Mouse (Mus musculus) monocyte, adult 2 months (primary cell): Measurements from ENCODE around the gene Nans.

Experiments used
- DNase-seq, 2 experiments: peaks; one replicate each; pipeline ENCODE4 v3.0.0; 2022; ENCODE audit warnings: low spot score in 2 of 2, low read depth in 1 of 2

Nans gene

DNA sequence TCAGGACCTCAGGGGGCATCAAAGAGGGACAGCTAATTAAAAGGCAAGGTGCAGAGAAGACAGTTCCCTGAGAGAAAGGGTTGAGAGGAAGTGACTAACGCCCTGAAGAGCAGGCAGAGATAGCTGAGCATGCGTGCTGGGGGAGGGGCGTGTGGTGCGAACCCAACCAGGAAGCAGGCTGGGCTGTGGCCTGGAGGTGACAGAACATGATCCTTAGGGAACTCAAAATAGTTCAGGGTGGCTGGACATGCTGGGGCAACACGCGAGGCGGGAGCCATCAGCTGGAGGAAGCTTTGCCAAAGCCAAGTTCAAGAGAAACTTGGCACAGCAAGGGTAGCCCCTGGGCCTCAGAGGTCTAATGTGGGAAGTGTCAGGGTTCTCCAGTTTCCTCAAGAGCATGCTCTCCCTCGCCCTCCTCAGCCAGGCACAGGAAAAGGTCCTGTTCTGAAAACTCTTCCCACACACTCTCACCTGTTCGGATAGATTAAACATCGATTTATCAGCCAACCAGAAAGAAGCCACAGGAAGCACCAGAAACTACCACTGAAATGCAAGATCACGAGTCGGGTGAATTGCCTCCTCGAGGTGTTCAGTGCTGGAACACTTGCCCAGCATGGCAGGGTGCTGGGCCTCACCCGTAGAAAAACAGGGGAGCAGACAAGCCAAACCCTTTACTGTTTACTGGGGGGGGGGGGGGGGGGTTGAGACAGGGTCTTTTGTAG, 3.2 kb upstream of the Nans start:
- peak; percentile 61 to 68 for DNase-seq

DNA sequence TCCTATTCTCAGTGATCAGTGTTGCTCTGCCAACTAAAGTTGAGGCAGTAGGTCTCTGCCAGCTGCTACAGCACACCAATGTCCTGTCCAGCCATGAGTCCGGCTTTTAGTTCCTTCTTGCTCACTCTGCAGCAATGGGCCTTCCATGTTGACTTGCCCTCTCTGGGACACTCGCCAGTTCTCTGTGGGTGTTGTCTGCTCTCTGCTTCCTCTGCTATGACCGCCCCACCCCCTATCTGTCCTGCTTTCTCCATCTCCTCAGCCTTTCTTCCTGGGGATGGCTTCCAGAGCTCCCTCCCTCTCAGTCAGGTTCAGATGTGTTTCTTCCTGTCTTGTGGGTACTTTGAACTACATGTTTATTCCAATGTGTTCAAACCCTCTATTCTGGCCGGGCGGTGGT, 1.7 kb upstream of the Nans start:
- peak in 1 of 2 experiments; percentile 44 for DNase-seq

DNA sequence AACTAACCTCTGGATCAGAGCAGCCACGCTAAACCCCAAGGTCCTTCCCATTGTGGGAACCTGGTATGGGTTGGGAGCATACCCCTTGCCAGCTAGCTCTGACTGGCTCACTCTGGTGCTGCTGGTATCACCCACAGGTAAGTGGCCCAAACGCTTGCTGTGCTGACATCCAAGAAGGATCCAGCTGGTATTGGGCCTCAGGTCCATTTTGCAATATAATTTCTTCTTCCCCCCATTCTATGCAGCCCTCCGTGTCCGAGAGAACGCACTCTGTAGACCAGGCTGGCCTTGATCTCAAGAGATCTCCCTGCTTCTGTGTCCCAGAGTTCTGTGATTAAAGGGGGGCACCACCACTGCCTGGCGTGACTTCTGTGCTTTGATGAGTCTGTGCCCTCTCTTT, 4.0 kb downstream of the Nans start:
- DNase-seq, result no peak

DNA sequence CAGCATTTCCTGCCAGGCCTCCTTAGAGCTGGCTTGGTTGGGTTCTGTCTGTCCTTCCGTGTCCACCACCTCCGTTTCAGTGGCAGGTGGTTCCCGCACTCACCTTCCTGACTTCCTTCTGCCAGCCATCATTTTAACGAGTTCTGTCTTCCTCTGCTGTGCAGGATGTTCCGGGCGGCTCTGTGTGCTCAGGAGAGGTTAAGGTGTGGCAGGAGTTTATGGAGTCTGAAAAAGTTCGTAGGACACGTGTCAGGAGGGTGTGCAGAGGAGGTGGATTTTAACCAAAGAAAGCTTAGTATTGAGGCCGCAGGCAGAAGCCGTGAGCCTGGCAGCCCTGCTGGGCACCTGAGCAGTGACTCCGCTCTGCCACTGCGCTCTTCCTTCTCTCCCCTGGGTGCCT, 6.5 kb downstream of the Nans start:
- no peak for DNase-seq

- DNase-seq, result peak in 1 of 2 experiments; percentile 70
Measured at GRCm38 (mm10) chr4:46497286-46497892, 8.3 kb downstream of the Nans start.

DNA sequence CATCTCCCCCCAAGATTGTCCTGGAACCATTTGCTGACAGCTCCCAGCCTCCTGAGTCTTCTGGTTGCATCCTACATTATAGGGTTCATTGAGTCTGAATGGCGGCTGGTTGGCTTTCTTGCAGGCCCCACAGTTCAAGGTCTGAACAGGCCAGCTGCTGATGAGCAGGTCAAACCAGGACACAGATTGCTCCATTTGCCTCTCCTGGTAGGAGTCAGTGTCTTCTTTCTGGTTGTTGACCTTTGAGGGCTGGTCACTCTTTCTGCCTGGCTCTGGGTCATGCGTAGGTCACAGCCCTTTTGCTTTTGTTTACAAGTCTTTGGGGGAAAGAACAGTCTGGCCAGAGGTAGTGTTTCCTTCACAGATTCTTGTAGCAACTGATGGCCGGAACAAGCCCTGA, 9.5 kb downstream of the Nans start:
- no peak for DNase-seq

GRCm38 (mm10) chr4:46498976-46499375, 9.9 kb downstream of the Nans start:
- DNase-seq, result no peak

- DNase-seq, result no peak
Measured at GRCm38 (mm10) chr4:46502606-46503502, 13.8 kb downstream of the Nans start.

GRCm38 (mm10) chr4:46503881-46504280, 14.8 kb downstream of the Nans start:
- DNase-seq, result no peak

- no peak for DNase-seq
Measured at GRCm38 (mm10) chr4:46505361-46506057, 16.5 kb downstream of the Nans start.

DNA sequence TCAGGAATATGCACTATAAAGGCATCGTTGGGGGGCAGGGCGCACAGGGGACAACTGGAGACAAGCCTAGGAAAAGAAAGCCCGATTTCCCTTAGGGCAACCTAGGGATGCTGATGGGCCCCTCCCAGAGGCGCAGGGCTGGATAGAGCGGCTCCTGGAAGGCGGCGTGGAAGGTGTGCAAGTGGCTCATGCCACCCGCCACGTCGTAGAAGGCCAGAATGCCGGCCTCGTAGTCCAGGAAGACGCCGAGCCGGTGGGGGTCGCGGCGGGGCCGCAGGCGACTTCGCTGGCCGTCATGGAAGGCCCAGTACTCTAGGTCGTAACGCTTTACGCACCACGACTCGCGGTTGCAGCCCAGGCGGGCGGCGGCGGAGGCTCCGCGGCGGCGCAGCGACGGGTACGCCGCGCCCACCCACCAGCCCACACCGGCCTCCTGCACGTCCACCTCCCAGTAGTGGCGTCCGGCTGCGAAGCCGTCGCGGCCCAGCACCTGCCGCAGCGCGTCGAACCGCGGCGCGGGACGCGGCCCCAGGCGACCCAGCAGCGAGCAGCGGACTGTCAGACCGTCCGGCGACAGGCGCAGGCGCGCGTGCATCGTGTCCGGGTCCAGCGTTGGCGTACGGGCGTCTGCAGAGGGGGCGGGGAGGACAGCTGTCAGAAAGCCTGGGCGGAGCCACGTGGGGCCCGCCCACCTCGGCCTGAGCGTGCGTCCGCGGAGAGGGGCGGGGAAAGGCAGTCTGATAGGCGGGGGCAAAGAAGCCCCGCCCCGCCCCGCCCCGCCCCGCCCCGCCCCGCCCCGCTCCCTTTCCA, 18.0 kb downstream of the Nans start:
- peak; percentile 81 to 85 for DNase-seq

DNA sequence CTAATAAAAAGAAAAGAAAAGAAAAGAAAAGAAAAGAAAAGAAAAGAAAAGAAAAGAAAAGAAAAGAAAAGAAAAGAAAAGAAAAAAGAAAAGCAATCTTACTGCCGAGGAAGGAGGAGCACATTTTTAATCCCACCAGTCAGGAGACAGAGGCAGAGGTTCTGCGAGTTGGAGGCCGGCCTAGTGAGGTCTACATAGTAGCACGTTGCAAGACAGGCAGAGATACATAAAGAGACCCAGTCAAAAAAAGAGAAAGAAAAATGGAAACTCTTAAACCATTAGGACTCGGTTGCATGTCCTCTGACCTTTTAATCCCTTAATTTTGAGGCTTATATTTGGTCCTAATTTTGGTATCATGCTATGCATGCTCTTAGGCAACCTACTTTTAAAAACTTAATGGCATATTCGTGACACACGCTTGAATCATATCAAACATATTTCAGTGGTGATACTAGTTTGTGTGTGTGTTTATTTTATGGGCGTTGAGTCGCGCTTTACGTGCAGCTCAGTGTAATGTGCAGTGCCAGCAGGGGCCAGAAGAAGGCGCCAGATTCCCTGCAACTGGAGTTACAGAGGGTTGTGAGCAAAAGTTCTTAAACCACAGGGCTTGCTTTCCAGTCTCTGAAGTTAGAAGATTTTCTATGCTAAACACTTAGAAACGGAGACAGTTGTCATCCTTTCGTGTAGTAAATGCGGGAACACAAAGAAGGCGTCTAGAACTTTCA, 18.9 kb downstream of the Nans start:
- DNase-seq, result peak in 1 of 2 experiments; percentile 66

GRCm38 (mm10) chr4:46520491-46520890, 31.4 kb downstream of the Nans start:
- no peak for DNase-seq

DNA sequence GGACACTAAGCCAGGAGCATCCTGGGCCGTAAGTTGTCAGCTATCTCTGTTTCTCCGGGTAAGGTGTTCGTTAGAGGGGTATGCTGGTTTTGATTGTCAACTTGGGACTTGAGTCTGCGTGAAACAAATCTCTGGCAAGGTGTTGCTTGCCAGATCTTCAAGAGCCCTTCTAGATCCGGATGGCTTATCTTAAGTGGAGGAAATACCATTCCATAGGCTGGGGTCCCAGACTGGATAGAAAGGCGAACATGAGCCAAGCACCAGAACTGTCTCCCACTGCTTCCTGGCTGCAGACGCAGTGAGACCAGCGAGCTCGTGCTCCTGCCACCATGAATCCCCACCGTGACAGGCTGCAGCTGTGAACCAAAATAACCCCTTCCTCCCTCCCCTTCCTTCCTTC, 32.4 kb downstream of the Nans start:
- no peak for DNase-seq

DNA sequence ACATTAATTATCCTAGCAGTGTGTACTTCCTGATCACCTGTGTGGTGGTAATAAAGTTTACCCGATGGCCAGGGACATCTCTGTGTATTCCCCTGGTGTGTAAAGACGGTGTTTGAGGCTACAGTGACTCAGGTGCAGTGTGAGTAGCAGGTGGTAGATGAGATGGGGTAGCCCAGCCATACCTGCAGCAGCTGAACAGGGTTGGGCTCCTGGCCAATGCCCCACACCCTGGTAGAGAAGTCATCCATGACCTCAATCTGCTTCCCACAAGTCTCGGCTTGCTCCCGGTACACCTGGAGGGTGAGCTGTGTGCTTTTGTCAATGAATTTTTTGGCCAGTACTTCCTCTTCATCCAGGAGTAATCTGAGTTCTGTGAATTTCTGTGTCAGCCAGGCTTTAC, 34.3 kb downstream of the Nans start:
- no peak for DNase-seq

- no peak for DNase-seq
Measured at GRCm38 (mm10) chr4:46526226-46526625, 37.2 kb downstream of the Nans start.

GRCm38 (mm10) chr4:46526798-46527557, 37.9 kb downstream of the Nans start:
- no peak for DNase-seq

DNA sequence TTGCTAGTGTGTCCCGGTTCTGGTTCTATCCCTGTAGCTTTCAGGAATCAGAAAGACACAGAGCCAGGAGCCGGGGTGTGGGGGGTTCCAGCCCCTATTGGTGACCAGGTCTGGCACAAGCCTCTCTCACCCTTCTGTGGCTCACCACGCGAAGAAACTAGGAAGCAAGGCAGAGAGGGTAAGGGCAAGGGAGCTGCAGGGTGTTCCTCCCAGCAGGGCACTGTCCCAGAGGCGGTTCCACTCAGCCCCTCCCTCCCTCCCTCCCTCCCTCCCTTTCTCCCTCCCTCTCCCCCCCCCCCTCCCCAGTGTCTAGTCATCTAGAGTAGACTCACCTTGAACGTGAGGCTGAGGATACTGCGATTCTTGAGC, 38.5 kb downstream of the Nans start:
- DNase-seq, result no peak

DNA sequence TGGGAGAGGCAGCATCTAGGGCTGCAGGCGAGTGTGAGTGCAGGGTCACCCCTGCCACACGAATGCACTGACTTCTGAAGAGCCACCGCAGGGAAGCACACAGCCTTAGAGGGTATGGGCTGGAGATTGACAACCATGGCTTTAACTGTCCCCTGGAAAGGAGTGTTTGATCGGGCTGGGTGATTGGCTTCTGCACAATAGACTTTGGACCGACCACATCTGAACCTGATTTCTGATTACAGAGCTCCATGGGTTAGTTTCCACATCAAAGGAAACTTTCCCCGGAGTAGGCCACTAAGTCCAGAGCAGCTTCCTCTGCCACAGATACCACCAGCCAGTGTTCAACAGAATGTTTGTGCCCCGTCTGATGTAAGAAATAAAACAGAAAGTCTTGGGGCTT, 40.7 kb downstream of the Nans start:
- no peak for DNase-seq
